Mouse (Mus musculus) C2C12 (cell line): ENCODE data around the gene Spata33.
"Not testable (repeated sequence)": the region's sequence is repeated elsewhere in the genome, so short reads cannot be mapped to it uniquely, and the experiment has no call there.

Experiments used
- CEBPB ChIP-seq: IDR thresholded peaks from one replicate; pipeline ENCODE4 v1.6.1; 2011; ENCODE audit warnings: low read depth, mild to moderate bottlenecking, control low read depth, moderate library complexity
- CTCF ChIP-seq: IDR thresholded peaks from one replicate; pipeline ENCODE4 v1.5.1; 2011; ENCODE audit not compliant: control insufficient read depth, insufficient read depth, insufficient read length
- FOSL1 ChIP-seq: IDR thresholded peaks from one replicate; pipeline ENCODE4 v1.8.0; 2011; ENCODE audit warnings: mild to moderate bottlenecking, low read length; ENCODE audit not compliant: poor library complexity, insufficient read depth, severe bottlenecking
- MAX ChIP-seq: IDR thresholded peaks from one replicate; pipeline ENCODE4 v1.6.1; 2011; ENCODE audit warnings: mild to moderate bottlenecking, control low read depth
- MYOD1 ChIP-seq: IDR thresholded peaks from one replicate; pipeline ENCODE4 v1.6.1; 2011; ENCODE audit warnings: low read depth; ENCODE audit not compliant: control insufficient read depth, insufficient read length
- MYOG ChIP-seq: IDR thresholded peaks from one replicate; pipeline ENCODE4 v1.6.1; 2011; ENCODE audit not compliant: control insufficient read depth, insufficient read length; ENCODE audit errors: extremely low read depth
- USF1 ChIP-seq: IDR thresholded peaks from one replicate; pipeline ENCODE4 v1.6.1; 2011; ENCODE audit warnings: low read depth, mild to moderate bottlenecking, control low read depth, moderate library complexity

DNA sequence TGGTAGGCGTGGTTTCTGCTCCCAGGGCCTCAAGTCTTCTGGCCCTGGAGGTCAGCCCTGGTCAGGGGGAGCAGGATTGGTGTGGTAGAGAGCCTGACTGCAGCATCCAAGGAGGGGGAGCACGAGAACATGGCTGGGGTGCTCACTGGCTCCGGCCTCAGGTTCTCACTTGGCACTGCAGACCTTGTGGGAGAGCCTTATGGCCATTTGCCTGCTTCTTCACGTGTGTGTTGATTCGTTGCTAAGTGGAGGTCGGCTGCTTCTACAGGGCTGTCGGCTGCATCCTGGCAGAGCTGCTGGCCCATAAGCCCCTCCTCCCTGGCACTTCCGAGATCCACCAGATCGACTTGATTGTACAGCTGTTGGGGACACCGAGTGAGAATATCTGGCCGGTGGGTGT, 17.7 kb downstream of the Spata33 start:
- not testable (repeated sequence) for TF ChIP-seq MAX, CTCF, USF1, MYOG, MYOD1, CEBPB, FOSL1
